Mouse (Mus musculus) gastrocnemius, adult 18-20 months (tissue): ENCODE results near the gene Blmh. TPM values are rescaled to one million over a fixed set of nuclear protein-coding genes. Genes with fewer than 3 reads are reported as not detected.

Source experiments
- DNase-seq: peaks from one replicate; pipeline ENCODE4 v3.0.0; 2021; ENCODE audit warnings: low spot score
- total RNA-seq, 2 experiments: library from RNA; stranded (reverse); gene quantifications; 2 replicates each; pipeline ENCODE4 v1.2.3; 2021

Blmh gene
- total RNA-seq, 2 experiments from 2014 or later = 24.8 to 29.5 TPM

DNA sequence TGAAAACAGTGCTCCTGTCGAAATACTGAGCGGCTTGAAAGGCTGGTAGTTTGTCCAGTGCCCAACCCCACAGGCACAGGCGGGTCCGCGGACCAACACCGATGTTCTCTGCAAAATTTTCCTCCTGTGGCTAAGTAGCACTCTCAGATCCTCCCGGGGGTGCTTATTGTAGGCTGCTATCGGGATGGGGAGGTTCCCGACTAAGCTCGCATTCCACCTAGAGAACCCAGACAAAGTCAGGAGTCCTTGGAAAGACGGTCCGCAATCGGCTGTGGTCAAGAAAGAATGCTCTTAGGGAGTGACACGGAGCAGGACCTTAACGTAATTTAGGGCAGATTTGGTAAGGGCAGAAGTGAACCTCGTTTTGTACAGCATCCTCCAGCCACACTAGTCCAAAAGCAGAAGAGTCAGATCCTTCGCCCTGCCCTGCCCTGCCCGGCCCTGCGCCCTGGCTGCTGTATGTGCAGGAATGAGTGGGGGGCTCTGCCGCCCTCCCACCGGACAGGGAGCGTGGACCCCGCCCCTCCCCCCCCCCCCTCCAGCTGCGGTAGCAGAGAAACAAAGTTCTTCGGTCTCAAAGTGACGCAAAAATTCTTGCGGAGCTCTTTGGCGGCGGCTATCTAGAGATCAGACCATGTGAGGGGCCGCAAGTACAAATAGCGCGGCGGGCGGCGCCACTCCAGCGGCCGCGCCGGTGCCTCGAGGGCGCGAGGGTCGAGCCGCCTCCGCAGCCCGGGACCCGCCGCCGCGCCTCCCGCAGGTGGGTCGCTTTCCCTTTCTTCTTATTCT lies 73.5 kb downstream of the Blmh start, which contains the start of gene Slc6a4:
TSS of gene Slc6a4 (plus strand) at position 688 of the 789 bp plus-strand sequence.
- no peak for DNase-seq

DNA sequence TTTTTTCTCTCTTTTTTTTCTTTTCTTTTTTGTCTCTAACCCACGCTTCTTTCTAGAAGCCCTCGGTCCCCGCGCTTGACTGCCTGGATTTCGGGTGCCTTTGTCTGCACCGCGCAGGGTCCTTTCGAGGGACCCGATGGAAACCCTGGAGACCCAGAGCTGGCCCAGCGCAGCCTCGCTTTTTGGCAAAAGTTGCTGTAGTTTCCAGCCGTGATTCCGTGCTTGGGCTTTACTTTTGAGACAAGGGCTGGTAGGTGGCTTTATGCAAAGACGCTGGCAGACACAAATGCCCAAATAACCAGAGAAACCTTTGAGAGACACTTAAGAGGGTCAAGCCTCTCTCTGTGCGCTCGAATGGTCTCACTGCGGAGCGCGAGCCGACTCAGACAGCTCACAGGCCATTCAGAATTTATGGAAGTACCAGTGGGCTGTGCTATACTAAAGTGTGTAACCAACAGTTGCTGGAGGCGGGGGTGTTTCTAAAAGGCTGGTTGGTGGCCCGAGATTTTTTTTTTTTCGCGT lies 74.2 kb downstream of the Blmh start:
- no peak for DNase-seq

DNA sequence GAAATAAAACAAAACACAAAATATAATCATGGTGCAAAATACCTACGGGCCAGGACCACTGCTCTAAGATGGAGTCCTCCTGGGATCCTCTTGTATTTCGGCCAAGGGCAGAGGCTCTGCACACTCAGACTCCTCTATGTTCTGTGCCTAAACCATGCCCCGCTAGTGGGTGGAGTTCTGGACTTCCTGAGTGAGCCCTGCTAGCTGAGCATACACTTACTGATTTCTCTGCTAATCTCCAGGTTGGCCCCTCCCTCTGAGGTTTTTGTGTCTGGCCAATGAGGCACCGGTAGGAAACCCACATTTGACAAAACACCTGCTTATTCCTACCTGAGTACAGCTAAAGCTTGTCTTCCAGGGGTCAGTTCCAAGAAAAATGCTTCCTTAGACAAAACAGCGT lies 76.1 kb downstream of the Blmh start:
- DNase-seq = no peak

DNA sequence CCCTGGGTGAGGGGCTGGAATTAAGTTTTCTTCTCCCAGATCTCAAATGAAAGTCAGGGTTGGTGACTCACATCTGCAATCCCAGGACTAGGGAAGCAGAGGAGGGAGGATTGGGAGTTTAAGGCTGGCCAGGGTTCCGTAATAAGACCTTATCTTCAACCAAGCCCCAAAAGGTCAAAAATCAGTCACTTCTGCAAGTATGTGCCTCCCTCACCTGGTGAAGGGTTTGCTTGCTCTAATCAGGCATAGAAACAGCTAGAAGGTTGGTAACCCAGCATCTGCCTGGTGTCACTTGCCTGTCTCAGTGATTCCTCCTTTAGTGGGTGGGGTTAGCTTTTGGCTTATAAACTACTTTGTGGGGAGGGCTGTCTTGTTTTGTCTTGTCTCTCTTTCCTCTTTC lies 77.8 kb downstream of the Blmh start:
- DNase-seq = no peak

DNA sequence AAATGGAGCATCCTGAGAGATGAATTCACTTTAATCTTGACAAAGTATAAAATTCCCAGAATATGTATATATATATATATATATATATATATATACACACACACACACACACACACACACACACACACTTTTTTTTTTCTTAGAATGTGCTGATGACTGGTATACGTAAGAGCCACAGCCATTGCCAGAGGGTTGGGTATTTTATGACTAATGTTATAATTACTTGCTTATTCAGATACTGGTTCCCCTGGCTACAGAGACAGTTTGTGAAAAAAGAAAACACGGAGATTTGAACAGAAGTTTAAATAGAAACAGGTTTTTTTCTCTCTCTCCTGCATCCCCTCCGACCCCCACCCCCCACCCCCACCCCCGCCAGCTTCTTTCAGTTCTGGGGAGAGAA lies 81.3 kb downstream of the Blmh start:
- no peak for DNase-seq

DNA sequence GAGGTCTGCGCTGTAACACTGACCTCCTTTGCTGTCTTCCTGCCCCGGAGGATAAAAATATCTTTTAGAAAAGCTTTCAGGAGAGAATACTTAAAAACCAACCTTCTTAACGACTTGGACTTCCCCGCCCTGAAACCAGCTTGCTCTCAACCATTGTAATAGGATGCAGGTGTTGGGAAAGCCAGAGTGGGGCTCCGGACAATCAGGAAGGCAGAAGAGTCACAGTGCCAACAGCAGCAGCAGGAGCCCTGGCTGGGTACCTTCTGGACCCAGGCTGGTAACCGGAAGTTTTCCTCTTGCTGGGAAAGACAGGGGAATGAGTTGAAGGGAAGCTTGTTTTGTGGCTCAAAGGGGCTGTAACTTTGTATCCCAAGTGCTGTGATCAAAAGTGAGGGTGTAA lies 82.0 kb downstream of the Blmh start:
- no peak for DNase-seq

DNA sequence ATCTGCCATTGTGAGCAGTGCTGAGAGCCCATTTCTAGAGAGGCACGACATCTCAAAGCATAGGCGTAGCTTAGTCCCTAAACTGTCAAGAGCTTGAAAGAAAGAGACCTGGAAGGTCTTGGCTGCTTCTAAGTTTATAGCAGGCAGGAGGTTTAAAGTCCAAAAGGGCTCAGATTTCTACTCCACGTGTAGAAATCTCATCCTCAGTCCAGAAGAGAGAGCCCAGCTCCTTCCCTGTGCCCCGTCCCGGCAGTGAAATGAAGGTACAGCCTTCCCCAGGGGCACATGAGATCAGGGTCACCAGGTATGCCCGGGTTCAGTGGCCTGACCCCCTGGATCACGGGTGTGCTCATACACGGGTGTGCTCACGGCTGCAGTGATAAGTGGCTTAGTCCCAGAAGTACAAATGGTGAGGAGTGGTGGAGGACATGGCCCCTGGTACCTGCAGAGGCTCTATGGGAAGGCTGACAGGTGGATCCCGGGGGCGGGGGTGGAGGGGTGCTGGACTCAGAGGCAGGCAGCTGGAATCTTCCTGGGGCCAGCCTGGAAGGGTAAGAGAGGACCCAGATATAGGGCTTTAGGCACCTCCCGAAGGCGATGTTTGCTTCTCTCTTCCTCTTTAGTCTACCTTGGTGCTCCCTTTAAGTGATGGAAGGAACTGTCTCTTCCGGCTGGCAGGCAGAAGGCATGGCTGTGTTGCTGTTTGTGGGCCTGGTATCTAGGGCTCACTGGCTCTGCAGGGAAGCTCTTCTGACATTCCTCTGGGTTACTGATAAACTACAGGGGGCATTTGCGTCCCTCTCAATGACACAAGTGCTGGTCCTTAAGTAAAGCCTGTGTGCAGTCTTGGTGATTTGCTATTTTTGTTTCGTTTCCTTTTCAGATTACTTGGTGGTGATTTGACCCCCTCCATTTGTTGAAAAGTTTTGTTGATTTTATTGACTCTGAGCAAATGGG lies 84.7 kb downstream of the Blmh start:
- DNase-seq = no peak

DNA sequence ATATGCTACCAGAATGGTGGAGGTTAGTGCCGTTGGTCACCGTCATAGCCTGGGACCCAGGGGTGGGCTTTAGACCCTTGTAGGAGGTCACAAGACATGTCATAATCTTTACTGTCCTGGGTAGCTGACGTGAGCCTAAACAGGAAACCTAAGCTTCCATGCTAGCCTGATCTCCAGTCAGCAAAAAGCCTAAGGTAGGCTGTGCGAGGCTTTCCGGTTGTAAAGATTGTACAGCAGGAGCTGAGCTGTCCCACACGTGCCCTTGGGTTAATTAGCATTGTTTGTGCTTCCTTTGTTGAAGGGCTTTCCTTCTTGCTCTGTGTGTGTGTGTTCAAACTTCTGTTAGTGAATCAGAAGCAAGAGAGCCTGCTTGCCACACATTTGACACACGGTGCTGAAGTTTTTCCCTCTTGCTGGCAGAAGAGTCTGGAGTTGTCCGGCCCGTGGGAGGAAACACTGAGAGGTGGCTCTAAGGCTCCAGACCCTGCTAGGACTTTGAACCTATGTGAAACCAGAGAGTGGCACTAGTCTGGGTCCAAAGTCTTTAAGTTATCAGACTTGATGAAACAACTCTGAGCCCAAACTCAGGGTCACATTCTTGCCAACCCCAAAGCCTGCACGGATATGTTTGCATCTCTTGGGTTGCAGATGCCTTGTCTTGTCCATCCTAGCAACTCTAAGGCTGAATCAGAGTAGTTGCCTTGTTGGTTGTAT lies 86.3 kb downstream of the Blmh start:
- DNase-seq = no peak

DNA sequence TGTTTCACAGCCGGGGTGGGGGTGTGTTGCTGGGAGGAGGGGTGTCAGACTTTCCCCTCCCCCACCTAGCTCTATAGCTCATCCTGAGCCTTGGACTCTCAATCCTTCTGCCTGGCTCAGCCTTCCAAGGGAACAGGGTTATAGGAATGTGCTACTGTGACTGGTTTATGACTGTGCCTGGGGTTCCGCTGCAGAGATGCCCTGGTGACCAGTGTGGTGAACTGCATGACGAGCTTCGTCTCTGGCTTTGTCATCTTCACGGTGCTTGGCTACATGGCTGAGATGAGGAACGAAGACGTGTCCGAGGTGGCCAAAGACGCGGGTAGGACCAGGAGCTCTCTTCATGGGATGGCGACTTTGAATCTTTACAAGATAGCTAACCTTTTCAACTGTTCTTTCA lies 93.4 kb downstream of the Blmh start:
- no peak for DNase-seq

DNA sequence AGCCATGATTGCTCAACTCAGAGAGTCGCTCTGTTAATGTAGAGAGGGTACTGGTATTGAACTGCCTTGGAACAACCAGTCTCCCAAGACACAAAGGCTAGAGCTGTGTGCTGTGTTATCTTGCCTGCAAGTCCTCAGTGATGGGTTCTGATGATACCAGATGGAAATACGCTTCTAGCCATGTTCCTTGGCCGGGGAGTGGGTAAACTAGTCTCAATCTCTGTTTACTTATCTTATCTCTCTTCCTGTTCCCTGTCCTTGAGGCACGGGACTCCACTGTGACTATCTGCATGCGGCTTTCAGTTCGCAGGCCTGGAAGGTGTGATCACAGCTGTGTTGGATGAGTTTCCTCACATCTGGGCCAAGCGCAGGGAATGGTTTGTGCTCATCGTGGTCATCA lies 94.9 kb downstream of the Blmh start:
- DNase-seq = no peak

DNA sequence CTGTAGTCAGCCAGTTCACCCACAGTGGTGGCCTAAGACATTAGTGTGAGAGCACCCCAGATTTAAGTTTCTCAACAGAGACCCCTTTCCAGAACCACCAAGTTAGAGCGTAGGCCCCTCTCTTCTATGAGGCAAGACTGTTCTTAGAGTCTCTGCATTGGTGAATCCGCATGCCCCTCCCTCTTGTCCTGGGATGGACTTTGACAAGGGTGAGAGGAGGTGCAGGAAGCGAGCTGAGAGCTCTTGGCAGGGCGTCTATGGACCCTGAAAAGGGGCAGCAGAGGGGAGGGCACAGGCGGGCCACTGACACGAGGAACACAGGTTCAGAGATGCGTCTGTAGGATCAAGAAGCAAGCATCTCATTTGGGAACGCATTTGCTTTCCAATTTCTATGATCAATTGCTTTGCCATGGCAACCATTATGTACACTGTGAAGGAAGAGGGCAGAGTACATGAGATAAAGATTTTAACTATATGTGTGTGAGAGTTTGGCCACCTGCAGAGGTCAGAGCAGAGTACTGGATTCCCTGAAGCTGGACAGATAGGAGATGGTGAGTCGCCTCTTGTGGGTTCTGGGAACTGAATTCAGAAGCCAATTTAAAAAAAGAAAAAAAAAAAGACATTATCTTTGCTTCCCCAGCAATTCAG lies 97.3 kb downstream of the Blmh start:
- no peak for DNase-seq

DNA sequence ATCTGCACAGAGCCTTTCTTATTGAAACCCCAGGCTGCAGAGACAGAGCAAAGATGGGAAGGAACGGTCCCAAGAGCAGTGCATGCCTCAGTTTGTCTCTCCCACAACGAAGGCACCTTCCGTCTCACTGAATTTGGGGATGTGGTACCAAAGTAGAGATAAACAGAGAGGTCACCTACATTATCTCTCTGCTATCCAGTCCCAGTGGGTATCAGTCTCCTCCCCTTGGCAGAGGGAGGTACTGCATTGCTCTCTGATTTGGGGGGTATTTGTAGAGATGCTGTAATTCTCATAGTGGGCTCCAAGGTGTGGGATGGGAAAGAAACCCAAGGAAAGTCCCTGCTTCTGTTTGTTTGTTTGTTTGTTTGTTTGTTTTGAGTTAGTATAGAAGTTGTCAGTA lies 102.0 kb downstream of the Blmh start:
- DNase-seq = no peak

DNA sequence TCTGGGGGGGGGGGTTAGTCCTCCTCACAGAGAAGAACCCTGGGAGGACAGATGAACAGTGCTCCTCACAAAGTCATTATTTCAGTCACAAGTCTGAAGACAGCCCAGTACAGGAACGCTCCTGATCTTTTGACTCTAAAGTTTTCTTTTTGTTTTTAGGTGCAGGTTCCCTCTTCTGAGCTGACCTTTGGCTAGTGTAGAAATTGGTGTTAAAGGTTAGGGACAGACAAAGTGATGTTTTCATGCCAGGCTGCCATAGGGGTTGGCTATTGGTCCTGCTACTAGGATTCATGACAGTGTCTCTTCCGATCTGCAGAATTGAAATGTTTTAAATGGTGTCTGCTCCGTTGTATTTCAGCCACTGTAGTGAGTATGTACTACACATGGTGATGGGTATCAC lies 103.5 kb downstream of the Blmh start:
- DNase-seq = no peak

DNA sequence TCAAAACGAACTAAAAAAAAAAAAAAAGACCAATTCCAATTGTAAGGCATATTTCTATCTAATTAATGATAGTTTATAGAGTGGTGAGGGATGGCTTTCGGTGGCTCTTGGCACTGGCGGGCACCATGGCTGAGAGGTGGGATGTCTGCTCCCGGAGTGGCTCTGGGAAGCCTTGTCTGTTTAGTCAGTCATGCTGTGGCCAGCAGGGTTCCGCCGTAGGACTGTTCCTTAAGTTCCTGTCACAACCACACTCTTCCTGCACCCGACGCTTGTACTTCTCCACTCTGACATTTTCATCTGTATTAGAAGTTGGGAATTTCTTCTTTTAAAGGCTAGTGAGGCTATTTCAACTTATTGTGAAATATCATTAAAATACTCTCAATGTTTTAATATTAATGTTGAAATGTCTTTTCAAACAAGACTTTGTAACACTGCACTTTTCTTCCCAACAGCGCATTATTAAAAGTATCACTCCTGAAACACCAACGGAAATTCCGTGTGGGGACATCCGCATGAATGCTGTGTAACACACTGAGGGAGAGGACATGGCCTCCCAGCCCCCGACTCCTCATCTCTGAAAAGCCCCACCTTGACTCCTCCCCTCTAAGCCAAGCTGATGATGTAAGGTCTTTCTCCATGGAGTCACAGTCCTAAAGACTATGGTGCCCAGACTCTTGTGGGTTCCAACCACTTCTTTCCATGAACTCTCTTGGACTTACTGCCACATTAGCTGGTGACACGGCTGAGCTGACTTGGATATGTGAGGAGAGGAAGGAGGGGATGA lies 106.7 kb downstream of the Blmh start:
- DNase-seq = no peak

Other genes starting within 250 kb of the Blmh start
- 1 to 10 TPM; 1.1 to 2.9 TPM for gene Trarg1, start 245.0 kb upstream of the Blmh start, total RNA-seq
- 10 to 100 TPM; 22.7 to 24.5 TPM for gene Gosr1, start 161.2 kb upstream of the Blmh start, total RNA-seq
- 10 to 100 TPM; 26.2 to 29.0 TPM for gene Cpd, start 77.8 kb upstream of the Blmh start, total RNA-seq
- gene Tmigd1, start 22.6 kb upstream of the Blmh start, total RNA-seq = not detected
- under 1 TPM; 0.36 to 0.46 TPM for gene Slc6a4, start 73.8 kb downstream of the Blmh start, total RNA-seq
- gene Nsrp1, start 153.6 kb downstream of the Blmh start, total RNA-seq = 10 to 100 TPM; 14.3 to 15.0 TPM